Mouse (Mus musculus): ENCODE results near the gene Dbp.
A peak's percentile ranks its signal among the peaks of the same experiment; 100 is the strongest.

Gene Dbp

DNA sequence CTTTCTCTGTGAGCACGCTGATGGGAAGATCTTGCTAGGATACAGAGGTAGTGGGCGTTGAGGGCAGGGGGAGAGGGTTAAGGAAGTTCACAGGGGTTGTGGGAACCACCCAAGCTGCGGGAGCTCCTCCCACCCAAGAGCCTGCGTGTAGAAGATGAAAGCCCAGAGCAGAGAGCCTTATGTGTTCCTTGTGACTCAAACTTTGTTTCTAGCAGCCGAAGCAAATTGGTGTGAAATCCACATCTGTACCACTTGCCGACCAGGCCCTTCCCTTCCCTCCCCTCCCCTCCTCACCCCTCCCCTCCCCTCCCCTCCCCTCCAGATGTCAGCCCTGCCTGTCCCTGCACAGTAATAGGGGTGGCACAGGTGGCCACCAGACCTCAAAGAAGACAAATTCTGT, 9.8 kb upstream of the Dbp start:
- DNase-seq = no peak

DNA sequence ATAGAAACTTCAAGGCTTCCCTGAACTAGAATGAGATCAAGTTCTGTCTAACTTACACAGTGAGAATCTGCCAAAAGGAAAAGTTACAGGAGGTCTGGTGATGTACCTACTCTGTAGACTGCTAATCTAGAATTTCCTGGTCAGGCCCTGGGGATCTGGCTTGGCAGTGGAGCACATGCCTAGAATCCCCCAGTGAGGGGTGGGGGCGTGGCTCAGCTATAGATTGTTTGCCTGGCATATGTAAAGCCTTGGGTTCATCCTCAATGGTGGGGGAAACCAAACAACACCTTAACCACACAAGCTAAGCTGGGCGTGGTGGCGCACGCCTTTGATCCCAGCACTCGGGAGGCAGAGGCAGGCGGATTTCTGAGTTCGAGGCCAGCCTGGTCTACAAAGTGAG, 7.0 kb upstream of the Dbp start:
- DNase-seq = no peak

- DNase-seq = peak; percentile 22
These were observed 5.3 kb upstream of the Dbp start, which contains the start of gene Car11 for GRCm38 (mm10) chr7:45699523-45700141. Car11 (plus strand) TSS chr7:45699843.

GRCm38 (mm10) chr7:45700301-45701015, 4.4 kb upstream of the Dbp start:
- DNase-seq = peak; percentile 86

DNA sequence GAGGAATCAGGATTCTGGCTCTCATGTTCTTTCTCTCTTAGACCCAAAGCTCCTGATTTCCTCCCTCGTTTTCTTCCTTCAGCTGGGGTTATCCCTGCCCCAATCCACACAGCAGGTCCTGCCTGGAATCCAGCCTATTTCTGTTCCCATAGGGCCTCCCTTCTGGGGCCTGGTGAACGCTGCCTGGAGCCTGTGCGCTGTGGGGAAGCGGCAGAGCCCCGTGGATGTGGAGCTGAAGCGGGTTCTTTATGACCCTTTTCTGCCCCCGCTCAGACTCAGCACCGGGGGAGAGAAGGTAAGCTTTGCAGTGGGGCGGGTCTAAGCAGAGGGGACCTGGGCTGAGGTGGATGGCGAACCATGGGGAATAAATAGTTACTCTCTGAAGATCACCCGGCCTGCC, 3.8 kb upstream of the Dbp start:
- DNase-seq = no peak

DNA sequence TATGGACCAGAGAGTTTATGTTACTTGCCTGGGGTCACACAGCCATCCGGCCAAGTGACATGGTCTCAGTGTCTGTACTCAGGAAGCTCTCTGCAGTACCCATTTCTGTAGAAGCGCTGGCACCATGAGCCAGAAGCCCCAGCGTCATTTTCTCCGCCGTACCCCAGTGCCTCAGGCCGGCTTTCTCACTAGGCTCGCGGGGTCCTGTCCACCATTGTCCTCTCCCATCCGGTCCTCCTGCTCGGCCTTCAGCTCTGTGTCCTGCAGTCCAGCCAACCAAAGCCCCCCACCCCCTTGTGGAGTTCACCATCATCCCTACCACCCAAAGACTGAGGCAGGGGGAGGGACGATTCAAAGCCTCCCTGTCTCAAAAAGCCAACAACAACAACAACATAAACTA, 3.3 kb upstream of the Dbp start:
- peak; percentile 36 for DNase-seq

DNA sequence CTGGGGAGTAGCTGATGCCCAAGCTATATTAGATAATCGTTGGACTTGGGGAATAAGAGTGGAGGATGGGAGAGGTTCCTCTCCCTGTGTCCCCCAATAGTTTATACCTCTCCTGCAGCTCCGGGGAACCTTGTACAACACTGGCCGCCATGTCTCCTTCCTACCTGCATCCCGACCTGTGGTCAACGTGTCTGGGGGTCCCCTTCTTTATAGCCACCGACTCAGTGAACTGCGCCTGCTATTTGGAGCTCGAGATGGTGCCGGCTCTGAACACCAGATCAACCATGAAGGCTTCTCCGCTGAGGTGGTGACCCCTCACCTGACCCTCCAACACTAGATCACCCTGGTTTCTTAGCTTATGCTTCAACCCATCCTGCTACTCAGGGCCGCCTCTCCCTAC, 2.6 kb upstream of the Dbp start:
- DNase-seq = peak; percentile 23

DNA sequence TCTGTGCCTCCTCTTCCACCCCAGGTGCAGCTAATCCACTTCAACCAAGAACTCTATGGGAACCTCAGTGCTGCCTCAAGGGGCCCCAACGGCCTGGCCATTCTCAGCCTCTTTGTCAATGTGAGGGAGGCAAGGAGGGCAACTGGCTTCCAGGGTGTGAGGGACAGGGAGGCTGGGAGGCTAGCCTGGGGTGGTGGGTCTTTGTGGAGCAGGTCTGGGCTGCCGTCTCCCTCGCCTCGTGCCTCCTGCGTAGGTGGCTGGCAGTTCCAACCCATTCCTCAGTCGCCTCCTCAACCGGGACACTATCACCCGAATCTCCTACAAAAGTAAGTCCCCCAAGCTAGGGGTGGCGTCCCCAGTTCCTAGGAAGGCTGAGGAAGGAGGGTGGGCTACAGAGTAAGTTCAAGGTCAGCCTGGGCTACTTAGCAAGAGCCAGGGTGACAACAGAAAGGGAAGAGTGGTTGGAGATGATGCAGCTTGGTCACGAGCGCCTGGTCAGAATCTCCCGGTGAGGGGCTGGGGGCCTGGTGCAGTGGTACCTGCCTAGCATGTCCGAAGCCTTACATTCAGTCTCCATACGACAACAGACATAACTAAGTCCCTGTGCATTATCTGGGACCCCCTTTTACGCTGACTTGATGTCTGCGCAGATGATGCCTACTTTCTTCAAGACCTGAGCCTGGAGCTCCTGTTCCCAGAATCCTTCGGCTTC, 1.9 kb upstream of the Dbp start:
- DNase-seq = peak; percentile 42

DNA sequence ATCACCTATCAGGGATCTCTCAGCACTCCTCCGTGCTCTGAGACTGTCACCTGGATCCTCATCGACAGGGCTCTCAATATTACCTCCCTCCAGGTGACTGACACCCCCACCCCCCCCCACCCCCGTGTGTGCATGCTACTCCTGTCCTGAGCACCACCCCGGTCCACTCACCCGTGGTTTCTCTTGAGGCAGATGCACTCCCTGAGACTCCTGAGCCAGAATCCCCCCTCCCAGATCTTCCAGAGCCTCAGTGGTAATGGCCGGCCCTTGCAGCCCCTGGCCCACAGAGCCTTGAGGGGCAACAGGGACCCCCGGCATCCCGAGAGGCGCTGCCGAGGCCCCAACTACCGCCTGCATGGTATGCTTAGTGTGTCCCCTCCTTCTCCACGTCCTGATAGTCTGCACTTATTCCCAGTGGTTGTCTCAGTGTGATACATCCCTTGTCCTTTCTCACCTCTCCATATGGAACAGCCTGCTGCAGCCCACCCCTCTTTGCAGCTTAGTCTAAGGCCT, 1.3 kb upstream of the Dbp start:
- no peak for DNase-seq

DNA sequence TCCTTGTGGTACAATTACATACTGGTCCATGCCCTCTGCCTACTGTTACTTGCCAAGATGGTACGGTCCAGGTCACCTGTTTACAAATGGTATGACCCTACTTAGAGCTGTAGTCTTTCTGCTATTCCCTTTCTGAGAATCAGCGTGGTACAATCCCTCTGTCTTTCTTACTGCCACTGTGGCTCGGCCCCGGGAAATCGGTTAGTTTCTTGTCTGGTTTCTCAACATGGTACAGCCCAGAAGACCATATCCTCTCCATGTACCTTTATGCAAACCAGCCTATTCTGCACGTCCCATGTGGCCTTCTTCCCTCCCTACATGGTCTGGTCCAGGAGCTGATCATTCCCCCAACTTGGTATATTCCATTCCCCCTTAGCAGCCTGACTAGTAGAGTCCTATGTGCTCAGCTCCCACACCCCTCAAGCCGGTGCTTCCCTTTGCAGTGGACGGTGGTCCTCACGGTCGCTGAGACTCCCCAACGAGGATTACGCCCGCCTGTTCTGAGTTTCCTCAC, 785 bp upstream of the Dbp start:
- DNase-seq = peak; percentile 86

DNA sequence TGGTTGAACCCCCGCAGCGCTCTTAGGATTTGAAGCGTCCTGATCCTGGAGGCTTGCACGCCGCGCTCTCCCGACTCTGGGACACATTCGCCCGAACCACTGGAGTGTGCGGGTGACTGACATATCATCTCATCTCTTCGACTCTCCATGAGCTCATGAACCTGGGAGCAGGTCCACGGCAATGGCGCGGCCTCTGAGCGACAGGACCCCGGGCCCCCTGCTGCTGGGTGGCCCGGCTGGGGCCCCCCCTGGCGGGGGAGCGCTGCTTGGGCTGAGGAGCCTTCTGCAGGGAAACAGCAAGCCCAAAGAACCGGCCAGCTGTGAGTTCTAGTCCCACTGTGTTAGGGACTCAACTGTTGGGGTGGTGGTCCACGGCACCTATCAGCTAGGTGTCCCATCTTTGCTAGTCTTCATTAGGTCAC, 566 bp downstream of the Dbp start:
- no peak for DNase-seq

- peak; percentile 96 for DNase-seq
These were observed 989 bp downstream of the Dbp start for GRCm38 (mm10) chr7:45705873-45706281.

DNA sequence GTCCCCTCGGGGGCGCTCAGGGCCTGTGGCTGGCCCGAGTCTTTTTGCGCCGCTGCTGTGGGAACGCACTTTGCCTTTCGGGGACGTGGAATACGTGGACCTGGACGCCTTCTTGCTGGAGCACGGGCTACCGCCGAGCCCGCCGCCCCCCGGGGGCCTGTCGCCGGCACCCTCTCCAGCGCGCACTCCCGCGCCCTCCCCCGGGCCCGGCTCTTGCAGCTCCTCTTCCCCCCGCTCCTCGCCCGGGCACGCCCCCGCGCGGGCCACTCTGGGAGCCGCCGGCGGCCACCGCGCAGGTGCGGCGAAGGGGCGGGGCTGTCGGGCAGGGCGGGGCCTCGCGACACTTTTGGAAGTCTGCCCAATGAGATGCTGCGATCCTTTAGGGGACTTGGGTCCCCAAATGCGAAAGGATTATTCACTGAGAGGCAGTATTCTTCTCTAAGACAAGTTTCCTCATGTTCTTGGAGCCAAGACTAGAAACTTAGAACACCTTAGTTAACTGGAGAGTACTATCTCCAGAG, 1.9 kb downstream of the Dbp start:
- peak; percentile 92 for DNase-seq

DNA sequence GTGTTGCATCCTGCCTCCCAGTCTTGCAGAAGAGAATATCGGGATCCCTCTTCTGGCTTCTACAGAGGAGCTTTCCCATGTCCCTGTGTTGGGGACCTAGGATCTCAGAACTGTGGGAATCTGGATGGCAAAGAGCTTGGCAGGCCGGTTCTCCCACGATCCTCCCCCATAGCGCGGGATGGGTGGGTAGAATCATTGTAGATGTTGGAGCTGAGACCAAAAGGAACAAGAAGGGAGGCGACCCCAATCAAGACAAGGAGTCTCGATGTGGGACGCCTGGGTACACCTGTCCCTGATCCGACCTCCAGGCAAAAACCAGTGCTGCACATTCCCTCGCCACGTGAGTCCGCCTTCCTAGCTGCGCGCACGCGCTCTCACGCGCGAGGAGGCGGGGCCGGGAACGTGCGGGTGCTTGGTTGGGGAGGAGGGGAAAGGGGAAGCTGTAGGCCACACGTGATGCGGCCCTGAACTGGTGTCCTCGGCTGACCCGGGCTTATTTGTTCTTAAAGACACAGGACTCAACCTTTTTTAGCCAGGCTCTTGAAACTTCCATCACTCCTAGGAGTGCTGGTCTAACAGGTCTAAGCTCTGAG, 2.6 kb downstream of the Dbp start:
- DNase-seq = peak; percentile 99

DNA sequence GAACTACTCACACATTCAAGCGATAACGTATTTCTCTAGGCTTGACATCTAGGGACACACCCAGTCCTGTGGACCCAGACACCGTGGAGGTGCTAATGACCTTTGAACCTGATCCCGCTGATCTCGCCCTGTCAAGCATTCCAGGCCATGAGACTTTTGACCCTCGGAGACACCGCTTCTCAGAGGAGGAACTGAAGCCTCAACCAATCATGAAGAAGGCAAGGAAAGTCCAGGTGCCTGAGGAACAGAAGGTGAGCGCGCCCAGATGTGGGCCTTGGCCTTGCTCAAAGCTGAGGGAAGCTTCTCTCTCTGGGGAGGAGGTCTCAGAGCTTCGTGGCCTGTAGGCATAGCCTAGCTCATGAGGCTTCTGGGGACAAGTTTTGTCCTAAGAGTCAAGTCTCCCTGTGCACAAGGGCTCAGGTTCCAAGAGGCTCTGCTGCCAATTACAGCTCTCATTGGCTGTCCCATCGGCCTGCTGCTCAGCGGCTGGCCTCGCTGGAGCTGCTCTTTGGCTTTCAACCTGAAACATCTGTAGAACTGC, 3.4 kb downstream of the Dbp start:
- peak; percentile 92 for DNase-seq

DNA sequence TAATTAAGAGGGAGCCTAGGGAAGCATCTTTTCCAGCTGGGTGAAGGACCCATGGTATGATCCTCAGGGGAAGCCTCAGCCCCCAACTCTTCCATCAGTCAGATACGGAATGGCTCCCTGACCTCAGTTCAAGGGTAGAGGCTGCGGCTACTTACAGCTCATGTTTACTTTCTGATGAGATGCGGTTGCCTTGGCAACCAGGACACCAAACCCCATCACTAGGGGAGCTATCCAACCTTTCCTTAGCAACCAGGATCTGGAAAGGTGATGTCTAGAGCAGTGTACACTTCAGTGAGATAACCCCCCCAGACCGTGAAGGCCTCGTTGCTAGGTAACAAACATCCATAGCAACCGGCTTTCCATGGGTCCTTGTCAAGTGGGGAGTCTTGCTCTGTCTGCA, 4.1 kb downstream of the Dbp start:
- DNase-seq = peak; percentile 59

DNA sequence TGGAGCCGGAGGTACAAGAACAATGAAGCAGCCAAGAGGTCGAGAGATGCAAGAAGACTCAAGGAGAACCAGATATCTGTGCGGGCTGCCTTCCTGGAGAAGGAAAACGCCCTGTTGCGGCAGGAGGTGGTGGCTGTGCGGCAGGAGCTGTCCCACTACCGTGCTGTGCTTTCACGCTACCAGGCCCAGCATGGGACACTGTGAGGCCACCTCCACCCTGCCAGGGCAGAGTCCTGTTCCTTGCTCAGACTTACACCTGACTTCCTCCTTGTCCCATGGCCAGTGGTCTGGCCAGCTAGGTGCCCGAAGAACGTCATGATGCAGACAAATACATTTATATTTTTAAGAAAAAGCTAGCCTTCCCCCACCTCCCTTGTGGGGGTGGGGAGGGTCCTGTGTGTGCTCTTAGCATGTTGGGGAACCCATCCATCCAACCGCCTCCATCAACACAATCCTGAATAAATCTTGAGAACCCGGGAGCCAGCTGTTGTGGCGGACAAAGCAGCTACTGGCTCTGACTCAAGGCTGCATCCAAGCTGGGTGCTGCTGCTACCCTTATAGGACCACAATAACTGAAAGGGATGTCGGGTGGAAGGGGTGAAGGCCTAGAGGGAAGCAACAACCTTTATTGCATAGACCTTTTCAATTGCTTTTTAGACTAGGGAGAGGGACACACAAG, 4.9 kb downstream of the Dbp start:
- DNase-seq = peak; percentile 48

DNA sequence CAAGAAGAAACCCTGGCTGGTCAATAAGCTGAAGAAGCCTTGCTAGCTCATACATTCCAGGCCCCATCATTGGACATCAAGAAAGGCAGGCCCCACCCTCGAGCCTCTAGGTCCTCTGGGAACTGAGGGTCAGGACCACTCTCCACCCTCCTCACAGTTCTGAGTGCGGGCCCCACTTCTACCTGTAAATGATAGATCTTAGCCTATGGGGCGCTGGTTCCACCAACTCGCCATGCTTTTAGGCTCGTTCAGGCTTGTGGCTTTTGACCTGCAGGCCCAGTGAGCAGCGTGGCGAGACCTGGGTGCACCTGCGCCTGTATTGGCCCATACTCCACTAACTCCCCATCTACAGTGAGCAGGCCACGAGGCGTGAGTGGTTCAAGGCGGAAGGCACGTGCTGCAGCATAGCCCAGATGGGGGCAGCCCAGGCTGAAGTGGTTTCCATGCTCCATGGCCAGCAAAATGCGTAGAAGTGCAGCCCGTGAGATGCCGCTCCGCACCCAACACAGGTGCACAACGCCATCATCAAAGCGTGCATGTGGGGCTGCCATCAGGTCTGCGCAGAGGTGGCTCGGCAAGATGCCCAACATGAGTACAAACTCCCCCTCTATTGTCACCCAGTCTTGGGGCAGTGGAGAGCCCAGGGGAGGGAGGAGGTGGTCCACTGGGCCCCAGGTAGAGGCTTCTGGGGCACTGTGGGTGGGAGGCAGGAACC, 5.7 kb downstream of the Dbp start:
- peak; percentile 69 for DNase-seq

GRCm38 (mm10) chr7:45711316-45712021, 6.6 kb downstream of the Dbp start:
- DNase-seq = peak; percentile 66

GRCm38 (mm10) chr7:45712022-45712757, 7.3 kb downstream of the Dbp start:
- peak; percentile 96 for DNase-seq

Data from kidney, adult 11 months (tissue).